Mouse (Mus musculus): ENCODE measurements at regions not wholly inside any gene's neighbourhood (a gene's known extent, or its start where the extent isn't known, plus 50 kb on each side); places are given as distances from the start of the nearest gene placed in this dataset.

- TF ChIP-seq CTCF (IDR thresholded peaks at IDR 0.05) (no peak), POLR2A (IDR thresholded peaks at IDR 0.05; ENCODE audit: insufficient read depth, low read depth, low read length) (no peak)
Observed at GRCm38 (mm10) chr5:4534512-4534911, 223.3 kb downstream of the Fzd1 start.
